Mouse (Mus musculus): Measurements from ENCODE around the gene Pld3. TPM values are rescaled to one million over a fixed set of nuclear protein-coding genes. Genes with fewer than 3 reads are reported as not detected.
"Not testable (repeated sequence)": the region's sequence is repeated elsewhere in the genome, so short reads cannot be mapped to it uniquely, and the experiment has no call there.

The Pld3 gene
- polyA plus RNA-seq, 1 experiment from 2014 or later, result 109 TPM

DNA sequence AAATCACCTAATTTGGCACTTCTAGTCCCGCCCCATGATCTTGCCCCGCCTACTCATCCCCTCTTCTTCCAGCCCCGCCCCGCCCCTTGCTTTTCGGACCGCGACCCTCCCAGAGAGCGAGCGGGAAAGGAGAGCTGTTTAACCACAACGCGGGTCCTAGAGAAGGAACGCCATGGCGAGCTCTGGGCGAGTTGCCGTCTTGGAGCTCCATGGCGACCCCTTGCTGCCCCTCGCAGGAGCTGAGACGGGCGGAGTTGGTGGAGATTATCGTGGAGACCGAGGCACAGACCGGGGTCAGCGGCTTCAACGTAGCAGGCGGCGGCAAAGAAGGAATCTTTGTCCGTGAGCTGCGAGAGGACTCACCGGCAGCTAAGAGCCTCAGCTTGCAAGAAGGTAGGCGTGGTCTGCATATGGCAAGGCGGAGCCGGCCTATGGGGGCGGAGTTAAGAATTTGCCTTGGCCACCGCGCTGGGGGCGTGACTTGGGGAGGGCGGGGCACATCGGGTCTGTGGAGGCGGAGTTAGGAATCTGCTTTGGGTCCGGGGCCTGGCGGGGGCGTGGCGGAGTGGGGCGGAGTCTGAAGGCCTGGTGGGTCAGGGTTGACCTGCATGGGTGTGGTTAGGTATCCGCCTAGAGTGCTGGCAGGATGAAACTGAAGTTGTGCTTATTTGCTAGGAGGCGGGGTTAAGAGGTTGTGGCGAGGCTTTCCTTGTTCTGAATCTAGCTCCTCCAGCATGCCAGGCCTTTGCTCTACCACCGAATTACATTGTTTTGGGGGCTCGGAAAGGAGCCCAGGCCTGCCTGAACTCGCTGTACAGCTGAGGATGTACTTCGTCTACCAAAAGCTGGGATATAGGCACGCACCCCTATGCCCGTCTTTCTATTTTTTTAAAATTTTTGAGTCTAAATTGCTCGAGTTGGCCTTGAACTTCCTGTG is 45.0 kb downstream of the Pld3 start:
- Histone ChIP-seq H3K9me3 (replicated peaks; ENCODE audit: low read length) (no peaks in the 10 kb centered on the region), H3K9ac (ENCODE audit: low read depth, low read length) (peak overlapping the region; percentile 82), H3K4me3 (replicated peaks; ENCODE audit: low read depth, low read length) (peak overlapping the region; percentile 55), H3K4me1 (replicated peaks; ENCODE audit: insufficient read depth, low read length) (peaks cover 6% of the 10 kb centered on the region), H3K27ac (peak overlapping the region; percentile 100), H3K4me2 (ENCODE audit: low read length) (peak overlapping the region; percentile 69), H3K36me3 (ENCODE audit: insufficient read depth, low read length) (no peaks in the 10 kb centered on the region), H3K27me3 (ENCODE audit: insufficient read depth, low read length) (no peaks in the 10 kb centered on the region)
- peak; percentile 99 for DNase-seq (ENCODE audit: low spot score)
- WGBS, result under 1% methylated on average over 54 of the region's 54 CpGs
- peak; percentile 93 for ATAC-seq (replicated peaks; ENCODE audit: low FRiP score, low read depth)
- peak; percentile 35; the same call in 1 of the 2 replicates for TF ChIP-seq CTCF (IDR thresholded peaks at IDR 0.05; ENCODE audit: low read depth)

GRCm38 (mm10) chr7:27506765-27507370 is 46.1 kb downstream of the Pld3 start:
- DNase-seq (ENCODE audit: low spot score) (peak; percentile 64), ATAC-seq (replicated peaks; ENCODE audit: low FRiP score, low read depth) (no peak)
- Histone ChIP-seq H3K36me3 (ENCODE audit: insufficient read depth, low read length) (no peaks in the 10 kb centered on the region), H3K9ac (ENCODE audit: low read depth, low read length) (peak overlapping the region; percentile 3; the same call in 1 of the 2 replicates), H3K9me3 (replicated peaks; ENCODE audit: low read length) (no peaks in the 10 kb centered on the region), H3K27me3 (ENCODE audit: insufficient read depth, low read length) (no peaks in the 10 kb centered on the region), H3K4me3 (replicated peaks; ENCODE audit: low read depth, low read length) (peak overlapping the region; percentile 55; the same call in 1 of the 2 replicates), H3K27ac (peak overlapping the region; percentile 100), H3K4me1 (replicated peaks; ENCODE audit: insufficient read depth, low read length) (peaks cover 6% of the 10 kb centered on the region), H3K4me2 (ENCODE audit: low read length) (peak overlapping the region; percentile 69)
- no peak for TF ChIP-seq CTCF (IDR thresholded peaks at IDR 0.05; ENCODE audit: low read depth)
- 23% methylated on average over 9 of the region's 9 CpGs for WGBS

DNA sequence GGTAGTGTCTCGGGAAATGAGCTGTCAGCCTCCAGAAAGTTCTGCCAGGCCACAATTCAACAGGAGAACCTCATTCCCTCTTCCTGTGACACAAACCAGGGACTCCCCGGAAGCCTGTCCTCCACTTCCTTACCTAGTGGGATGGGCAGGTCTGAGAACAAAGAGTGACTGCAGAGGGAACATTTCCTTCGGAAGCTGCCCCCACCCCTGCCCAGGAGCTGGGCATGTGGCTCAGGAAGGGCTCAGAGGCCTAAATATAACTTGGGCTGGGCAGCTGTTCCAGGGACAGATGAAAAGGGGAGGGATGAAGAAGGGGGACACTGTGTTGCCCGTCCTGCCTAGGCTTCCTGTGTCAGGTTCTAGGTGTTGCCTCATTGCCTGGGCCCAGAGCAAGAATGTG is 51.4 kb downstream of the Pld3 start:
- DNase-seq (ENCODE audit: low spot score), result peak; percentile 22
- H3K36me3 ChIP-seq (ENCODE audit: insufficient read depth, low read length), result no peaks in the 10 kb centered on the region
- peak overlapping the region; percentile 14; the same call in 1 of the 2 replicates for H3K27ac ChIP-seq

GRCm38 (mm10) chr7:27499036-27499435 is 54.0 kb downstream of the Pld3 start, which contains the start of gene Prx:
TSS of gene Prx (plus strand) at chr7:27499324.
- Histone ChIP-seq H3K4me1 (replicated peaks; ENCODE audit: insufficient read depth, low read length) (no peaks in the 10 kb centered on the region), H3K27ac (no peak within 1 kb of the TSS), H3K36me3 (ENCODE audit: insufficient read depth, low read length) (no peaks in the 10 kb centered on the region), H3K4me3 (replicated peaks; ENCODE audit: low read depth, low read length) (no peak within 1 kb of the TSS), H3K27me3 (ENCODE audit: insufficient read depth, low read length) (no peaks in the 10 kb centered on the region), H3K4me2 (ENCODE audit: low read length) (no peak within 1 kb of the TSS), H3K9me3 (replicated peaks; ENCODE audit: low read length) (no peaks in the 10 kb centered on the region), H3K9ac (ENCODE audit: low read depth, low read length) (no peak within 1 kb of the TSS)
- no peak for TF ChIP-seq CTCF (IDR thresholded peaks at IDR 0.05; ENCODE audit: low read depth)
- ATAC-seq (replicated peaks; ENCODE audit: low FRiP score, low read depth), result no peak
- DNase-seq (ENCODE audit: low spot score), result peak; percentile 11
- WGBS, result 45% methylated on average over 3 of the region's 3 CpGs

More for the DNA sequence above, 51.4 kb downstream of the Pld3 start:
- Histone ChIP-seq H3K4me1 (replicated peaks; ENCODE audit: insufficient read depth, low read length) (peaks cover 1% of the 10 kb centered on the region), H3K4me2 (ENCODE audit: low read length) (no peak overlapping the region), H3K9ac (ENCODE audit: low read depth, low read length) (no peak overlapping the region), H3K4me3 (replicated peaks; ENCODE audit: low read depth, low read length) (no peak overlapping the region), H3K27me3 (ENCODE audit: insufficient read depth, low read length) (no peaks in the 10 kb centered on the region), H3K9me3 (replicated peaks; ENCODE audit: low read length) (no peaks in the 10 kb centered on the region)
- no peak for ATAC-seq (replicated peaks; ENCODE audit: low FRiP score, low read depth)
- 60% methylated on average over 4 of the region's 4 CpGs for WGBS
- TF ChIP-seq CTCF (IDR thresholded peaks at IDR 0.05; ENCODE audit: low read depth), result no peak

- H3K4me2 ChIP-seq (ENCODE audit: low read length); H3K27ac ChIP-seq; H3K9ac ChIP-seq (ENCODE audit: low read depth, low read length); H3K9me3 ChIP-seq (replicated peaks; ENCODE audit: low read length); ATAC-seq (replicated peaks; ENCODE audit: low FRiP score, low read depth); DNase-seq (ENCODE audit: low spot score); H3K36me3 ChIP-seq (ENCODE audit: insufficient read depth, low read length); H3K27me3 ChIP-seq (ENCODE audit: insufficient read depth, low read length); H3K4me1 ChIP-seq (replicated peaks; ENCODE audit: insufficient read depth, low read length); H3K4me3 ChIP-seq (replicated peaks; ENCODE audit: low read depth, low read length): not testable (repeated sequence)
- WGBS, result 92% methylated on average over 8 of the region's 9 CpGs
These were observed 58.2 kb downstream of the Pld3 start for GRCm38 (mm10) chr7:27494659-27495367.

- Histone ChIP-seq H3K4me2 (ENCODE audit: low read length) (no peak overlapping the region), H3K4me3 (replicated peaks; ENCODE audit: low read depth, low read length) (no peak overlapping the region), H3K9me3 (replicated peaks; ENCODE audit: low read length) (no peaks in the 10 kb centered on the region), H3K36me3 (ENCODE audit: insufficient read depth, low read length) (0 out of 2 replicates have a peak, but pooled peaks cover 5% of the 10 kb centered on the region), H3K9ac (ENCODE audit: low read depth, low read length) (no peak overlapping the region), H3K27me3 (ENCODE audit: insufficient read depth, low read length) (no peaks in the 10 kb centered on the region), H3K4me1 (replicated peaks; ENCODE audit: insufficient read depth, low read length) (peaks cover 12% of the 10 kb centered on the region), H3K27ac (0 out of 2 replicates have a peak overlapping the region, but pooled peaks have one; percentile 4)
- ATAC-seq (replicated peaks; ENCODE audit: low FRiP score, low read depth) (no peak), DNase-seq (ENCODE audit: low spot score) (no peak)
- TF ChIP-seq CTCF (IDR thresholded peaks at IDR 0.05; ENCODE audit: low read depth), result no peak
- WGBS, result 77% methylated on average over 5 of the region's 5 CpGs
These were observed 59.6 kb downstream of the Pld3 start for GRCm38 (mm10) chr7:27493450-27493849.
